Mouse (Mus musculus) kidney, postnatal 36 days (tissue): ENCODE data around the gene Spata20.

Experiments used
- DNase-seq, 2 experiments: peaks; one replicate each; pipeline ENCODE4 v3.0.0; 2021 to 2022; ENCODE audit warnings: mixed read lengths in 2 of 2

Gene Spata20

GRCm38 (mm10) chr11:94481963-94482362 is 4.0 kb downstream of the Spata20 start:
- no peak for DNase-seq

- DNase-seq: no peak
Measured at GRCm38 (mm10) chr11:94480382-94480781, 5.6 kb downstream of the Spata20 start.

DNA sequence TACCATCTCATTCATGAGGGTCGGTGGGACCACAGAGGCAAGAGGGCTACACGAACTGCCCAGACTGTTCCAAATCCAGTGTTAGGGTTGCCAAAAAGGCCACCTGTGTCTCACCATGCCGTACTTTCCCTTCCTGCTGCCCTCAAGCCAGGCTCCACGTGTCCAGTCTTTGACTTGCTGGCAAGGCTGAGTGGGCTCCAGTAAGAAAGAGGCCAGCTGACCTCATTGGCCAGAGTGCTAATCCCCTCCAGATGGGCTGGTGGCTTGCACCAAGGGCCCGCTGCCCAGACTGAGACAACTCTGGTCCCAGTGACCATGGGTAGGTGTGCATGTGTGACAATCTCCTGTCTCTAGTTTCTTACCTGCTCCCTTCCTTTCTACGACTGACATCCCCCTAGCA is 8.3 kb downstream of the Spata20 start:
- DNase-seq: no peak

GRCm38 (mm10) chr11:94475722-94476121 is 10.3 kb downstream of the Spata20 start:
- DNase-seq: peak in 1 of 2 experiments; percentile 43

DNA sequence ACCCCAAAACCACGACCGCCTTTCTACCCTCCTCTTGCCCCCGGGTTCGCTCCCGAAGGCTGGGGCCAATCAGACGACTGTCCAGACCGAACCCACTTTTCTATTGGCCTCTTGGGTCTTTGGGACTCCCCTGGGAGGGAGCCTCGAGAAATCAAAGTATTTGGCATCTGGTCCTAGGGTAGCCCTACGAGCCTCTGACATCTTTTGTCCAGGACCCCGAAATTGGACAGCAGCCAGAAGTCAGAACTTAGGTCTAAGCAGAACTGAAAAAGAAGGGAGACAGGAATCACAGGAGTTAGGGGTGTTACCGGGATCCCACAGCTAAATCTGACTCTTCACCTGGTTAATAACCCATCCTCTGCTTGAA is 11.5 kb downstream of the Spata20 start:
- DNase-seq: no peak

GRCm38 (mm10) chr11:94473707-94474543 is 12.1 kb downstream of the Spata20 start, which contains the start of gene Cacna1g:
Gene Cacna1g, minus strand, starts transcription at chr11:94474198.
- DNase-seq: peak; percentile 89 to 91

- DNase-seq: no peak
Measured at GRCm38 (mm10) chr11:94472916-94473706, 12.9 kb downstream of the Spata20 start.

GRCm38 (mm10) chr11:94472585-94472915 is 13.4 kb downstream of the Spata20 start:
- DNase-seq: no peak

DNA sequence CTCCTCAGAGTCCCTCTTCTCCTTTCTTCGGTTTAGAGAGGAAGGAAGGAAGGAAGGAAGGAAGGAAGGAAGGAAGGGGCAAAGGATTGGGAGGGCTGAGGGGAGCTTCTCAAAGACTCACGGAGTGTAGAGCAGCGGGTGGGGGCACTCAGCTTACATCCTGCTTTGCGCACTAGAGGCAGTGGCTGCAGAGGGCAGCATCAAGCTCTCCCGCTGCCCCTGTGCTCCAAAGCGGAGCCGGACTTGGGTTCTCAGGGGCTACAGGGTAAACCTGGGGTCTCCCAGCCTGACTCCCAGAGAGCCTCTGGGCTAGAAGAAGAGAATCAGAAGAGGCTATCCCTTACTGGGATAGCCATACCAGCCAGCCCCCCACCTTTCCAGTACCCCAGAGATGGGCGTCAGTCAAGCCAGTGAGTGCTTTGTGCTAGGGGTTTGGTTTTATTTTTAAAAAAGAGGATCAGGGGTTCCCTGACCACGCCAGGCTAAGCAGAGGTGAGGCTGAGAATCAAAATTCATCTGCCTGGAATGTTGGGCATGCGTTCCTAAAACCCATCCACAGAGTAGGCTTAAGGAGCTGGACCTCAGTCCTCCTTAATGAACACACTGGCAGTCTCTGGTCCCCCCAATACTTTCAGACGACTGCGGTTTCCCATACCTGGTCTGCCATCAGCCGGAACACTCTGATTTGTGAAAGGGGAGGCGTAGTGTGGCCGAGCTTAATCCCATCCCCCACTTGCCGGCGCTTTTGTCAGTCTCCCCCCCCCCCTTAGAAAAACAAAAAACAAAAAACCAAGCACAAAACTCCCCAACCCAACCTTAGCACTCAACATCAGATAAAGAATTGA is 14.0 kb downstream of the Spata20 start:
- DNase-seq: no peak

- no peak for DNase-seq
Measured at GRCm38 (mm10) chr11:94470391-94470790, 15.6 kb downstream of the Spata20 start.

- DNase-seq: no peak
Measured at GRCm38 (mm10) chr11:94469136-94470064, 16.6 kb downstream of the Spata20 start.

DNA sequence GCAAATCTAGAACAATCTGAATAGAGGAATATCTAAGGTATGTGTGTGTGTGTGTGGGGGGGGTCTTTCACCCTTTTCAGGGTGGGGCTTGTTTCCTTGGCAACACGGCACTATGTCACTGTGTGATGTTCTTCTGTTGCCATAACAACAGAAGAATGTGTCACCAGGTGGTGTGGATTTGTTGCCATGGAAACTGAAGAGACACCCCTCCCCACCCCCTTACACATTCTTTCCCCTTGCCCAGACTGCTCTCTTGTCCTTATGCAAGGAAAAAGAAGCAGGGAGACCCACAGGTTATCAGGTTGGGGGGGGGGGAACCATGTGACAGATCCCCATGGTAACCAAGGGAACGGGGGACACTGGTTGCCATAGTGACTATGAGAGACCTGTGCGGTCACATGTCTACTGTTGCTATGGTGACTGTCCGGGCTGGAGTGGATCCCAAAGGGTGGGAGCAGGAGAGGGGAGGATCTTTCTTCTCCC is 17.4 kb downstream of the Spata20 start:
- DNase-seq: no peak

DNA sequence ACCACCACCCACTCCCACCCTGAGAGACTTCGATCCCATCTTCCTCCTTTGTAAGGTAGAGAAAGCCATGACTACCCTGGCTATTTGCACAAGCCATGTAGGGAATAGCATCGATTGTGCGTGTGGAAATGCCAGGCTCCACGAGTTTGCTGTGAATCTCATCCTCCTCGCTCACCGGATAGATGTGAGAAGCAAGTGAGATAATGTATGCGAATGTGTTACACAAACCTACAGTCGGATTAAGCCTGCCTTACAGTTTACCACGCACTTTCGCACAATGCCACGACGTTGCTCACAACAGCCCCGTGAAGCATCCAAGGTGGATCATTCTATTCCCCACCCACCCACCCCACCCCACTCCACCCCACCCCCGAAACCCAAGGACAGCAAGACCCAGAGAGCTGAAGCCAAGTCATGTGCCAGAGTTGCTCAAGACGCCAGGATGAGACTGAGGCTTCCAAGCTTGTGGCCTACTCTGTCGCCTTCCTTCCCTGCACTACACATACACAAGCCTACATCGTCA is 19.6 kb downstream of the Spata20 start:
- no peak for DNase-seq

DNA sequence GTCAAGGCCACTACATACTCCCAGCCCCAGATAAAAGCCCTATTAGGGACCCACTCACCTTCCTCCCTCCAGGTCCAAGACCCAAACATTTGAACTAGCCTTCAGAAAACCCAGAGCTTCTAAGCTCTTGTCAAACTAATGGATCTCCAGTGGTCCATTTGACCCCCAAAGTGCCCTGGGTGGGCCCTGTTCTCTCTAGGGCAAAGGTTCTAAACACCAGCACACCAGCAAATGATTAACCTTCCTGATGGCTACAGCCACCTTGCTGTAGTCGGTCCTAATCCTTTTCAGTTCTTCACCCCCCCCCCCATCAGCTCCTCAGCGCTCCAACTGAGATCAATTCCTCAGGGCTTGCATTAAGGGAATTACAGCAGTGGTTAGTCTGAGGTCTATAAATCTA is 21.8 kb downstream of the Spata20 start:
- DNase-seq: peak; percentile 55 to 67

GRCm38 (mm10) chr11:94461856-94462255 is 24.1 kb downstream of the Spata20 start:
- DNase-seq: peak; percentile 81 to 82

DNA sequence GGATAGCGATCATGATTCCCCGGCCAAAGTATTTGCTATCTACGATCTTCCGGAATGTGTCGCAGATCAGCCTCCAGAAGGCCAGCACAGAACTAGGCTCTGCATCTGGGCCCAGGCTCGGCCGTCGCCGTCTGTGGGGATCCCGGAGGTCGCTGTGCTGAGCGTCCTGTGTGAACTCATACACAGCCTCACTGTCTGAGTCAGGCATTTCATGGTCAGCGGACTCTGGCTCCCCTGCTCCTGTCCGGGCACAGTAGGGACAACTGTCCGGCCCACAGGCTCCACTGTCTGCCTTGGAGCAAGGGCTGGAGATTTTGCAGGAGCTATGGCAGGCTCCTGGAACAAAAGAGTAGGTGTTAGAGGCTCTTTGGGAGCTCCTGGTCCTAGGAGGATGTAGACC is 29.0 kb downstream of the Spata20 start:
- no peak for DNase-seq

GRCm38 (mm10) chr11:94456347-94456746 is 29.6 kb downstream of the Spata20 start:
- no peak for DNase-seq

GRCm38 (mm10) chr11:94455161-94455820 is 30.7 kb downstream of the Spata20 start:
- no peak for DNase-seq

- DNase-seq: no peak
Measured at GRCm38 (mm10) chr11:94454756-94455155, 31.2 kb downstream of the Spata20 start.

- no peak for DNase-seq
Measured at GRCm38 (mm10) chr11:94451091-94451773, 34.7 kb downstream of the Spata20 start.
